Mouse (Mus musculus) liver, adult (tissue): Measurements from ENCODE around the gene Ccar1.

Source experiments
- GATA4 ChIP-seq: IDR thresholded peaks from 2 replicates; pipeline ENCODE4 v1.6.1; 2014; ENCODE audit warnings: mild to moderate bottlenecking, low read length; ENCODE audit not compliant: insufficient replicate concordance

The Ccar1 gene

DNA sequence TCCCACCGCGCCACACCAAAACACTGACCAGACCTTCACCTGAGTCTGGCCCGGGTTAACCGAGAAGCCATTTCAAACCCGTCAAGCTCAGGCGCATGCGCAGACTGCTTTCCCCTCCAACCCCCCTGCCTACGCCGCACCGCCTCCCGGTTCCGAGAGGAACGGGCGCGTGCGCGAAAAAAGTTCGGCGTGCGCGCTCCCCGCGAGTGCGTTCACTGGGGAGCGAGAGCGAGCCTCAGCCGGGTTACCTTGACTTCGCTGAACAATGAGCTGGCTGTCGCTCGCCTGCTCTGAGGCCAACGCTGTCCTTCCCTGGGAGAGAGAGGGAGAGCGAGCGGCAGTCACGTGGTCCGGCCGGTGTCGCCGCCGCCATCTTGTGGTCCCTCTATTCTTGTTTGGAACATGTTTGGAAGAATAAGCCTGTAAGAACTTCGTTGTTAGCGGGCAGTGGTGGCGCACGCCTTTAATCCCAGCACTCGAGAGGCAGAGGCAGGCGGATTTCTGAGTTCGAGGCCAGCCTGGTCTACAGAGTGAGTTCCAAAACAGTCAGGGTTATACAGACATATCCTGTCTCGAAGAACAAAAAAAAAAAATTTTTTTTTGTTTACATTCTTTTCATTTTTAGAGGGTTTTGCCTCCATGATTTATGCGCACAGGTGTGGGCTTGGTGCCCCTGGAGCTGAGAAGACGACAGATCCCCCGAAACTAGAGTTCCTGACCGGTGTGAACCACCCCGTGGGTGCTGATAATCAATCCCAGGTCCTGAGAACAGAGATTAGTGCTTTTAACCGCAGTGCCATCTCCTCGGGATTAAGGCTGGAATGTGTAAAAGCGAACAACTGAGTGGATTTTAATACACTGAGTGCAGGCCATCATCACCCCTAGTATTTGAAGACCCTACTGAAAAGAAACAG, at the start of gene Ccar1:
Ccar1 (minus strand) TSS at position 110 of the 914 bp plus-strand sequence.
- TF ChIP-seq GATA4 = peak; percentile 66; the same call in 1 of the 2 replicates

- TF ChIP-seq GATA4 = no peak
These were observed 48.6 kb upstream of the Ccar1 start for GRCm38 (mm10) chr10:62840687-62841086.

DNA sequence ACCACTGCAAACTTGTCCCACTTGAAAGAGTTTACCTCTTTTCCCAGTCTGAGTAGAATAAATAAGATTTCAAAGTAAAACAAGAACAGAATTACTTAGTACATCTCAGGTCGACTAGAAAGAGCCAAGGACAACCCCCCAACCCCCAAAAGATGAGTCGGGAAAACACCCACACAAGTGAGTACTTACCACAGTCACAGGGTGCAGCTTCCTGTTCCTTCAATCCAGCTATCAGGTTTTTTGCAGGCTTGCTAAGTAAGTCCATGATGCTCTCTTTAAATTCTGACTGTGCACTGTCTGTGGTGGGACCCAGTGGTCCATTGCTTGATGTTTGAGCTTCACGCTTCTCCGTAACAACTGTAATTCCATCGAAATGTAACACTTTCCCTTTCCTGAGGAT, 45.9 kb upstream of the Ccar1 start:
- no peak for TF ChIP-seq GATA4

DNA sequence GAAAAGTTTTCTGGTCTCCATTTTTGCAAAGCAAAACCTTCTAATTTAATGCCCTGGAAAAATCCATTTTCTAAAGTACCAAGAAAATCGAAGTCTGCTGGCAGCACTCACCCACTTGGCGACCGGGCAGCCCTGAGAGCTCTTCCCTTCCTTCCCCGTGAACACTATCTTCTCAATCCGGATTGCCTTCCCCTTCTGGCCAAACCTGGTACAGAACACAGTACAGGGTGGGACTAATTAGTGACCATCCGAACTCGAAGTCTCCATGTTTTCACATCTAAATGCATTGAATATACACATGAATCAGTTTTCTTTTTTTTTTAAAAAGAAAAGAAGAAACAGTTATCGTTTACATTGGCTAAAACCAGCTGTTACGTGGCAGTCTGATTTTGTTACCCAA, 40.7 kb upstream of the Ccar1 start:
- no peak for TF ChIP-seq GATA4

DNA sequence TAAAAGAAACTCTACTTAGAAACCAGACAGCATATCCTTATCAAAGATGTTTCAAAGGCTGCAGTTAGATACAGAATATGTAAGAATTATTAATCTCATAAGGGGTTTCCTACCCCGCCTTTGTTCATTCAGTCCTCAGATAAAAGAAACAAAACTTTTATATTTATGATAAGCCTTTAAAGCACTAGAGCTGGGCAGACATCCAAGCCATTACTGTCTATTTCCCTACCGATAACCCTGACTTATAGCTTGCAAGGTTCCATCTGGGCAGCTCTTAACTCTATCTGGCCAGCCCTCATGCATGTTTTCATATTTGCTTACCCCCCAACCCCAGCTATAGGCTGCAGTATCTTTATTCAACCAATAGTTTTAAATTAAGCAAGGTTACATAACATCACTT, 39.5 kb upstream of the Ccar1 start:
- TF ChIP-seq GATA4 = no peak

GRCm38 (mm10) chr10:62824474-62824873, 32.4 kb upstream of the Ccar1 start:
- TF ChIP-seq GATA4 = no peak

DNA sequence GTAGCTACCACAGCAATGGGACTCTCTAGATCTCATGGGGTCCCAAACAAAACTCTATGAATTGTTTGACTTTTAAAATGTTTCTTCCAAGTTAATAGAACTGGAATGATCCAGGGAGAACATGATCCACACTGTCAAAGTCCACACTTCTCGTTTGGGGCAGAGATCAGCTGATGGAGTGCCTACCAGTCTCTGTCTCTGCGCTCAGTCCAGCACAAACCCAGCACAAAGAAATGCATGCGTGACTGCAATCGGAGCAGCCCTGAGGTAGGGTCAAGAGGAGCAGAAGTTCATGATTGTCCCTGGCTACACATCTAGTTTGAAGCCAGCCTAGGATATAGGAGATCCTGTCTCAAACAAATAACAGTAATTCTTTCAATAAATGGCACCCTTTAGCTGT, 31.3 kb upstream of the Ccar1 start:
- no peak for TF ChIP-seq GATA4

- TF ChIP-seq GATA4 = no peak
These were observed 17.9 kb upstream of the Ccar1 start for GRCm38 (mm10) chr10:62810010-62810409.

DNA sequence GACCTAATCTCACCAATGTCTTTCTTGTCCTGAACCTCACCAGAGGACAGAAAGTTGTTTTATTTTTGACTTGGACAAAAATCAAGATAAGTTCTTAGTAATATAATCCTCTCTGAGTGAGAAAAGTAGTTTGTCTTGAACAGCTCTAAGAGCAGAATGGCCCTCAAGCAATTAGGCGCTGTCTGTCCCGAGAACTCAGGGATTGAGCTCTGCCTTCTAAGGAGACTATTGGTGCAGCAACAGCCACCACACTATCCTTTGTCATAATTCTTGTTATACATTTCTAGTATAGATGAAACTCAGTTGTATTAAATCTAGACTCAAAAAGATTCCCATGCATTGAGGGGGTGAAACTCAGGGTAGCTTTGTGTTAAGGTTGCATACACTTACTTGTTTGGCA, 16.7 kb upstream of the Ccar1 start:
- no peak for TF ChIP-seq GATA4

DNA sequence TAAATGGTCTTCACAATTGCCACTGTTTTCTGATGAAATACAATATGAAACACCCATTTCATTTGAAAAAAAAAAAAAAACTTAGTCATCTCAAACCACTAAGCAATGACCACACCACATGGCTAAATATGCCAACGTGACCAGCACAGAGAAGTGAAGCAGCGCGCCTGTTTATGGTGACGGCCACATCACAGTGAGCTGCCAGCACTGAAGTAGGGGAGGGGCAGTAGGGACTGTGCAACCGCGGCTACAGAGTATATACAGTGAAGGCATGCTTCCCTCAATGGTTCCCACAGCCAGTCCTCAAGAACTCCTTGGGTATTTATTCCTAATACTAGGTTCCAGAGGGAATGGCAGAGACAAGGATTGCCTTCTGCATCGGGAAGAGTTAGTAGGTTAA, 16.2 kb upstream of the Ccar1 start:
- no peak for TF ChIP-seq GATA4

DNA sequence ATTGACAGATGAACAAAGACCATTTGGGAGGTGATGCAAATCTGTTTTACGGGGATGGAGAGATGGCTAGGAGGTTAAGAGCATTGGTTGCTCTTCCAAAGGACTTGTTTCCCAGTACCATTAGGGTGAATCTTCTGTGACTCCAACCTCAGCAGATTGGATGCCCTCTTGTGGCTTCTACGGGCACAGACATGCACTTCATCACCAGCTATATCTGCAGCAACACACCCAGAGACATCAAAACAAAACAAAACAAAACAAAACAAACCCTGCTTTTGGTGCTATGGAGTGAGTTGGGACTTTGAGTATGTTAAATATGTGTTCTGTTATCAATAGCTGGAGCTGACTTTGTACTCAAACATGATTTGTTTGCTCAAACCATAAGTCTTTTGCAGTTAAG, 12.0 kb upstream of the Ccar1 start:
- no peak for TF ChIP-seq GATA4

GRCm38 (mm10) chr10:62803296-62803695, 11.2 kb upstream of the Ccar1 start:
- TF ChIP-seq GATA4 = no peak

- TF ChIP-seq GATA4 = no peak
These were observed 2.1 kb upstream of the Ccar1 start for GRCm38 (mm10) chr10:62794221-62794620.

DNA sequence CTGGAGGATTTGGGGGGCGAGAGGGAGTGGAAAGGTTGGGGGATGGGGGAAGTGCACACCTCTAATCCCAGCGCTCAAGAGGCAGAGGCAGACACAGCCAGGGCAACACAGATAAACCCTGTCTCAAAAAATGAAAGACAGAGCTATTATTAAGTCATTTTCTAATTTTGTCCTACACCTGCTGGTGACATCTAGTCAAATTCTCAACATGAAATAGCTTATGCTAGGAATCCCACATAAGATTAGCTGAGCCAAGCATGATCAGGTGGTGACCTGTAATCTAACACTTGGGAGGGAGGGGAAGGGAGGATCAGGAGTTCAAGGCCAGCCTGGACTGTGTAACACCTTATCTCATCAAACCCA, 986 bp upstream of the Ccar1 start:
- TF ChIP-seq GATA4 = no peak

DNA sequence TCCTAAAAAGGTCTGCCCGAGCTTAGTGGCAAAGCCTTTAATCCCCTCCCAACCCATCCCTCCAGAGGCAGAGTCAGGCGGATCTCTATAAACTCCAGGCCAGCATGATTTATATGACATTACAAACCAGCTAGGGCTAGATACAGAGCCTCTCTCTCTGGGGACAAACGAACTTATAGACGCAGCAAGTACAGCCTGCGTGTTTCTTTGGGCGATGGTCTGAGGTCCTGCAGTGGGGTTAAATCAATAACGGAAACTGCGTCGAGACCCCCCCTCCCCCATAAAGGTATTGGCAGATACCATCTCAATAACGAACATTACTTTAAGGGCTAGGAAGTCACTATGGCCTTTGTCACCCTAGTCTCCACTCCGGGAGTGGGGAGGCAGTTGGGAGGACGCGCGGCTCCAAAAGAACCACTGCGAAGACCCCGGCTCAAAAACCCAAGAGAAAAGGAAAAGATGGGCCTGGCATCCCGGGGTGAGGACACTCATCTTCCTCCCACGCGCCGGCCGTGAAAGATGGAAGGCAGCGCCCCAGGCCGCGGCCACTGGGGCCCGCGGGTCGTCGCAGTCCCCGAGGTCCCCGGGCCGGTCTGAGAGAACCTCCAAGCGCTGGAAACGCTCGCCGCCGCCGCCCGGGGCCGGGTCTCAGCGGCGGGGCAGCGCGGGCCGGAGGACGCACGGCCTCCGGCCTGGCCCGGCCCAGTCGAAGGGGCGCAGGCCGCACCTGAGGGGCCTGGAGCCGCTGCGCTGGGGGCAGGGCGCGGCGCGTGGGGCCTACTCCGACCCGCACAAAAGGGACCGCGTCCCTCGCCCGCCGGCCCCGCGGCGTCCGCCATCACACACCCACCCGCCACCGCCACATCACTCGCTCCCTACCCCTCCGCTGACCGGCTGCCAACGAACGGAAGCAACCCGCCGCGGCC, 572 bp downstream of the Ccar1 start:
- TF ChIP-seq GATA4 = no peak

DNA sequence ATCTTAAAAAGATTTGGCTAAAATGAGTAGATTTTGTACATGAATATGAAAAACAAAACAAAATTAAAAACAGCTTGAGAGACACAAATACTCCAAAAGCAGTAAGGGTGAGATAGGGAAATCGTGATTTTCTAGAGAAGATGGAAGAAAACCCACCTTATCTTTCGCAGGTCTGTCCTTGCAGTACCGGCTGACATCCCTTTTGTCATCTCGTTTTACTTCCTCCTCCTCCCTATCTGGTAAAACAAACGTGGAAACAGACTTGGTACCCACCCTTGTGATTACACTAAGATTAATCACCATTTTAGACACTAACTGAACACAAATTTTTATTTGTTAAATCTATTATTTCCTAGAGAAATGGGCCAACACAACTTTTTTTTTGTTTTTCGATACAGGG, 41.3 kb downstream of the Ccar1 start:
- TF ChIP-seq GATA4 = no peak
